ENCODE assay signal across 11 mouse cellular contexts in the genomic region with DNA sequence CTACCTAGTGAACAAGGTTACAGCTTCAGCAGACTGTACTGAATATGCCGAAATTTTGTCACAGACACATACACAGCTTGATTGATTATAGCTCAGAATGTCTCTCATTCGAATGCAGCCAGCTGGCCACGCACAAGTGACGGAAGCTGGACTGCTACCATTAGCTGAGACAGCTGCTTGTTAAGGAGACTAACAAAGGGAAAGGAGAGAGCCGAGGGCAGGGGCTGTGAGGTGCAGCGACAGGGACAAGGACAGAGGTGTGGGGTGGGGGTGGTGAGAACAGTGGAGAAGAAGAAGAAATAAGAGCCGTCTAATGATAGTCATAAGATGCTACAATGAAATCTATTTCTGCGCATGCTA.
DNase-seq lines count a peak whose midpoint lies in the region; ATAC-seq lines count a peak whose summit lies in the region.
"Had no signal": no experiment of that assay in that cellular context is flagged by ENCODE, and none has a peak within 500 bp of the region (broad histone marks: within the 10 kb centered on the region; RNA-seq: fewer than 3 reads in every experiment).

No protein-coding gene starts in this region.

- no peaks in the 10 kb centered on the region for H3K27me3 ChIP-seq in heart, embryonic 11.5 days (ENCODE audit: control insufficient read depth, insufficient read depth, low read length)
- H3K27me3 ChIP-seq in lung, embryonic 15.5 days: no peaks in the 10 kb centered on the region
- no peaks in the 10 kb centered on the region for H3K27me3 ChIP-seq in forebrain, embryonic 11.5 days (ENCODE audit: control insufficient read depth, insufficient read depth, low read length)
- no peaks in the 10 kb centered on the region for H3K27me3 ChIP-seq in neural tube, embryonic 11.5 days (ENCODE audit: control insufficient read depth, insufficient read depth, low read length)
- H3K27me3 ChIP-seq: limb, embryonic 12.5 days; Patski had no signal

- no peak for ATAC-seq in heart, embryonic 11.5 days (replicated peaks; ENCODE audit: insufficient number of reproducible peaks, low FRiP score, low TSS enrichment)
- peak; percentile 47; the same call in 1 of the 2 replicates for ATAC-seq in lung, embryonic 15.5 days (ENCODE audit: borderline replicate concordance, extremely low read depth, low FRiP score, low TSS enrichment)
- ATAC-seq in forebrain, embryonic 11.5 days (replicated peaks; ENCODE audit: low FRiP score): peak; percentile 76
- ATAC-seq in neural tube, embryonic 11.5 days (ENCODE audit: insufficient read depth, low FRiP score, low TSS enrichment): peak; percentile 74

- no peak overlapping the region for H3K4me3 ChIP-seq in heart, embryonic 11.5 days (ENCODE audit: low read depth, low read length)
- no peak overlapping the region for H3K4me3 ChIP-seq in lung, embryonic 15.5 days
- H3K4me3 ChIP-seq in forebrain, embryonic 11.5 days (ENCODE audit: low read depth, low read length): no peak overlapping the region
- no peak overlapping the region for H3K4me3 ChIP-seq in neural tube, embryonic 11.5 days (ENCODE audit: low read depth, low read length)
- H3K4me3 ChIP-seq: limb, embryonic 12.5 days had no signal

- peak overlapping the region; percentile 54; the same call in 1 of the 2 replicates for H3K4me2 ChIP-seq in heart, embryonic 11.5 days
- peak overlapping the region; percentile 26 for H3K4me2 ChIP-seq in lung, embryonic 15.5 days
- H3K4me2 ChIP-seq in forebrain, embryonic 11.5 days (ENCODE audit: low read depth, low read length, severe bottlenecking): no peak overlapping the region
- no peak overlapping the region for H3K4me2 ChIP-seq in neural tube, embryonic 11.5 days (ENCODE audit: low read depth)
- H3K4me2 ChIP-seq: limb, embryonic 12.5 days had no signal

- H3K9me3 ChIP-seq in heart, embryonic 11.5 days (replicated peaks; ENCODE audit: control insufficient read depth, low read length): no peaks in the 10 kb centered on the region
- no peaks in the 10 kb centered on the region for H3K9me3 ChIP-seq in lung, embryonic 15.5 days
- no peaks in the 10 kb centered on the region for H3K9me3 ChIP-seq in forebrain, embryonic 11.5 days (ENCODE audit: control insufficient read depth, low read length)
- no peaks in the 10 kb centered on the region for H3K9me3 ChIP-seq in neural tube, embryonic 11.5 days (ENCODE audit: control insufficient read depth, low read length)
- H3K9me3 ChIP-seq: limb, embryonic 12.5 days had no signal

- no peak overlapping the region for H3K27ac ChIP-seq in heart, embryonic 11.5 days (ENCODE audit: low read depth, low read length)
- peak overlapping the region; percentile 50 for H3K27ac ChIP-seq in lung, embryonic 15.5 days
- H3K27ac ChIP-seq in forebrain, embryonic 11.5 days (ENCODE audit: low read depth, low read length): 0 out of 2 replicates have a peak overlapping the region, but pooled peaks have one; percentile 12
- no peak overlapping the region for H3K27ac ChIP-seq in neural tube, embryonic 11.5 days (ENCODE audit: low read depth, low read length)
- H3K27ac ChIP-seq: limb, embryonic 12.5 days had no signal

- peaks cover 14% of the 10 kb centered on the region for H3K4me1 ChIP-seq in heart, embryonic 11.5 days (ENCODE audit: control insufficient read depth, insufficient read depth, low read length)
- H3K4me1 ChIP-seq in lung, embryonic 15.5 days: peaks cover 19% of the 10 kb centered on the region; the same call in 1 of the 2 replicates
- peaks cover 5% of the 10 kb centered on the region; the same call in 1 of the 2 replicates for H3K4me1 ChIP-seq in forebrain, embryonic 11.5 days (replicated peaks; ENCODE audit: control insufficient read depth, insufficient read depth, low read length)
- no peaks in the 10 kb centered on the region for H3K4me1 ChIP-seq in neural tube, embryonic 11.5 days (ENCODE audit: control insufficient read depth, insufficient read depth, low read length)

- no peaks in the 10 kb centered on the region for H3K36me3 ChIP-seq in heart, embryonic 11.5 days (ENCODE audit: control insufficient read depth, insufficient read depth, low read length)
- H3K36me3 ChIP-seq in lung, embryonic 15.5 days: no peaks in the 10 kb centered on the region
- no peaks in the 10 kb centered on the region for H3K36me3 ChIP-seq in forebrain, embryonic 11.5 days (ENCODE audit: control insufficient read depth, insufficient read depth, low read length)
- no peaks in the 10 kb centered on the region for H3K36me3 ChIP-seq in neural tube, embryonic 11.5 days (ENCODE audit: control insufficient read depth, insufficient read depth, low read length)
- H3K36me3 ChIP-seq: limb, embryonic 12.5 days had no signal

- WGBS in heart, embryonic 11.5 days (ENCODE audit: insufficient replicate concordance): 48% methylated on average over 8 of the region's 8 CpGs
- 21% methylated on average over 8 of the region's 8 CpGs for WGBS in lung, embryonic 15.5 days
- 37% methylated on average over 8 of the region's 8 CpGs for WGBS in forebrain, embryonic 11.5 days
- WGBS in neural tube, embryonic 11.5 days: 37% methylated on average over 8 of the region's 8 CpGs

- no peak overlapping the region for H3K9ac ChIP-seq in heart, embryonic 11.5 days (ENCODE audit: low read depth, low read length)
- no peak overlapping the region for H3K9ac ChIP-seq in lung, embryonic 15.5 days
- H3K9ac ChIP-seq in forebrain, embryonic 11.5 days (ENCODE audit: low read length): no peak overlapping the region
- H3K9ac ChIP-seq in neural tube, embryonic 11.5 days (ENCODE audit: low read length): no peak overlapping the region
- H3K9ac ChIP-seq: limb, embryonic 12.5 days had no signal

- no peak for DNase-seq in heart, postnatal 4 days
- DNase-seq in lung, postnatal 4 days: no peak
- no peak for DNase-seq in forebrain, embryonic 11.5 days (ENCODE audit: low spot score)
- DNase-seq in neural tube, embryonic 11.5 days (ENCODE audit: low spot score): peak; percentile 34
- DNase-seq in frontal cortex, adult 2 months (ENCODE audit: extremely low spot score in 1 of 2, low spot score in 1 of 2): no peak
- DNase-seq in thymus, adult 18-20 months: no peak
- DNase-seq: kidney, postnatal 14 days had no signal

Comparison
In these comparisons a context has a peak if more than half of its experiments do, and no peak if none do; other contexts are left out.
1. H3K27ac ChIP-seq: peak in lung, embryonic 15.5 days (single experiment) and forebrain, embryonic 11.5 days (single experiment); none in heart, embryonic 11.5 days (single experiment) and neural tube, embryonic 11.5 days (single experiment).
2. H3K4me2 ChIP-seq: peak in heart, embryonic 11.5 days (single experiment) and lung, embryonic 15.5 days (single experiment); none in forebrain, embryonic 11.5 days (single experiment) and neural tube, embryonic 11.5 days (single experiment).